Mouse (Mus musculus) kidney, adult 2 months (tissue): ENCODE results near the gene Cdsn. TPM values are rescaled to one million over a fixed set of nuclear protein-coding genes. Genes with fewer than 3 reads are reported as not detected.

Source experiments
- DNase-seq: peaks from one replicate; pipeline ENCODE4 v3.0.0; 2021
- H3K27ac ChIP-seq: fragments of 200-500 bp; 2 replicates; pipeline ENCODE4 v1.5.1; 2012; ENCODE audit warnings: low read depth, low read length, control low read depth, inconsistent platforms; ENCODE audit not compliant: insufficient read depth
- H3K27me3 ChIP-seq: fragments of 200-500 bp; replicated peaks from 2 replicates; pipeline ENCODE4 v1.6.1; 2012; ENCODE audit warnings: mild to moderate bottlenecking, moderate library complexity, low read length, inconsistent platforms; ENCODE audit not compliant: control insufficient read depth, insufficient read depth
- H3K36me3 ChIP-seq: fragments of 200-500 bp; 2 replicates; pipeline ENCODE4 v1.6.1; 2012; ENCODE audit warnings: mild to moderate bottlenecking, moderate library complexity, low read length, inconsistent platforms; ENCODE audit not compliant: control insufficient read depth, insufficient read depth
- H3K4me1 ChIP-seq: fragments of 200-500 bp; 2 replicates; pipeline ENCODE4 v1.6.1; 2011; ENCODE audit warnings: low read length; ENCODE audit not compliant: control insufficient read depth, insufficient read depth
- H3K4me3 ChIP-seq: fragments of 200-500 bp; 2 replicates; pipeline ENCODE4 v1.5.1; 2011; ENCODE audit warnings: mild to moderate bottlenecking, low read depth, low read length, control low read depth; ENCODE audit not compliant: insufficient read depth
- CTCF ChIP-seq: fragments of 200-500 bp; conservative IDR thresholded peaks from 2 replicates; pipeline ENCODE4 v1.5.1; 2011; ENCODE audit warnings: low read depth, mild to moderate bottlenecking, control low read depth, low read length, moderate library complexity, mixed read lengths; ENCODE audit not compliant: insufficient read depth, insufficient read length
- POLR2A ChIP-seq: fragments of 200-500 bp; IDR thresholded peaks from one replicate; pipeline ENCODE4 v1.6.1; 2011; ENCODE audit warnings: low read depth, low read length, control low read depth
- WGBS: fragments of 180-500 bp; shearing (Covaris S2); methylation state at CpG from one replicate; pipeline ENCODE4 v1.1.7; 2018; 5-methylcytosine and 5-hydroxymethylcytosine counted together
- polyA plus RNA-seq: library from polyadenylated mRNA; depleted of rRNA; stranded (reverse); fragments of >200 nt; gene quantifications from 2 replicates; pipeline ENCODE4 v1.2.3, GENCODE M21; 2012; rRNA removed

Cdsn gene
- polyA plus RNA-seq: 0.67 and 1.3 TPM in 2 replicates

DNA sequence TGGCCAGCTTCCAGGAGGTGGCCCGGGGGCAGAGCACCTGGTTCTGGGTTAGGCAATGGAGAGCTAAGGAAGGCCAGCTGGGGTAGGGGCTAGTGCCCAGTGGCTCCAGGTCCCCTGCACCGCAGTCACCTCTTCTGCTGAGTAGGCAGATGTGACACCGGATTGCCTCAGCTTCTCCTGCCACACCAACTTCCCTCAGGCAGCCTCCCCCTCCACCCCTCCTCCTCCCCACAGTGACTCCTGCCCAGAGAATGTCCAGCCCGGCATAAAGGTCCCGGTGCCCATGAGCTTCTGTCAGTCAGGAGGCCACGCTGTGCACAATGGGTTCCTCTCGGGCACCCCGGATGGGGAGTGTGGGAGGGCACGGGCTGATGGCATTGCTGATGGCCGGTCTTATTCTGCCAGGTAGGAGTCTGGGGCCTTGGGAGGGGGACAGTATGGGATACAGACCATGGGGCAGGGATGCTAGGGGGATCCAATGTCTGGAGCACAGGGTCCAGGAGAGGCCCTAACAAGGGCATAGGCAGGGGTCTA is at the start of gene Cdsn:
TSS of gene Cdsn (plus strand) at position 248 of the 534 bp plus-strand sequence.
- WGBS: 80% methylated on average over 10 of the region's 10 CpGs
- no peak for DNase-seq
- Histone ChIP-seq H3K4me1 (peaks cover 9% of the 10 kb centered on the region; the same call in 1 of the 2 replicates), H3K36me3 (no peaks in the 10 kb centered on the region), H3K4me3 (no peak within 1 kb of the TSS), H3K27ac (no peak within 1 kb of the TSS), H3K27me3 (no peaks in the 10 kb centered on the region)
- TF ChIP-seq POLR2A (no peak), CTCF (no peak)

GRCm38 (mm10) chr17:35502226-35502625 is 49.7 kb upstream of the Cdsn start:
- DNase-seq: no peak
- WGBS: 24% methylated on average over 6 of the region's 6 CpGs
- H3K4me1 ChIP-seq: no peaks in the 10 kb centered on the region
- H3K4me3 ChIP-seq: no peak overlapping the region
- TF ChIP-seq CTCF (no peak), POLR2A (no peak)
- no peak overlapping the region for H3K27ac ChIP-seq
- H3K36me3 ChIP-seq: no peaks in the 10 kb centered on the region
- H3K27me3 ChIP-seq: no peaks in the 10 kb centered on the region

DNA sequence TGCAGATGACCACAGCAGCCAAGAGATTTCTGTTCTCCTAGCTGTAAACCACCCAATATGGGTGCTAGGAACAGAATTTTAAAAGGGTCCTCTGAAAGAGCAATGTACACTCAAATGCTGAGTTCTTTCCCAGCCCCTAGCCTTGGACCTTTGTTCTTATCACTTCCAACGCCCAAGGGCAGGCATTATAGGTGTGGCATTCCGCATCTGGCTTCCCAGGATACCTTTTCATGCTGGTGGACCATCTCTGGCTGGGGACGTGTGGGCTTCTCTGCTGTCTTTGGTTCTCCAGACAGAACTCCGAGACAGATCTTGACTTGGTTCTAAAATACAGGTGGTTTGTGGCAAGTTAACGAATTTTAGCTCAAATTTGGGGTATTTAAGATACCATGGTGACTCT is 49.2 kb upstream of the Cdsn start:
- Histone ChIP-seq H3K4me3 (no peak overlapping the region), H3K4me1 (no peaks in the 10 kb centered on the region), H3K27ac (no peak overlapping the region), H3K36me3 (no peaks in the 10 kb centered on the region), H3K27me3 (no peaks in the 10 kb centered on the region)
- TF ChIP-seq CTCF (no peak), POLR2A (no peak)
- no peak for DNase-seq
- 79% methylated on average over 5 of the region's 5 CpGs for WGBS

DNA sequence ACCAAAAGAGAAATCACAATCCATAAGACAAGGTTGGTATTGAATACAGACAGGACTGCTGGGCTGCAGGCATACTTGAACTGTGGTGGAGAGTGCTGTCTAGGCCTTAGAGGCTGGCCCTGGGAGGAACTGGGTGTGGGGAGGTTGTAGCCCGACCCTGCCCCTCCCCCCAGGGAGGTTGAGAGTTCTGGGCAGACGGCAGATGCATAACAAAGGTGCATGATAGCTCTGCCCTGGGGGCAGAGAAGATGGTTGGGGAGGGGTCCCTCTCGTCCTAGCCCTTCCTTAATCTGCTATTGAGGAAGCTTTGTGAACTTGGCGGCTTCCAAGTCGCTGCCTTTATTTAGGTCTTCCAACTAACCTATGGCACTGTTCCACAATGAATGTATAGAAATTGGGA is 48.1 kb upstream of the Cdsn start:
- Histone ChIP-seq H3K36me3 (no peaks in the 10 kb centered on the region), H3K27ac (no peak overlapping the region), H3K27me3 (no peaks in the 10 kb centered on the region), H3K4me1 (no peaks in the 10 kb centered on the region), H3K4me3 (no peak overlapping the region)
- TF ChIP-seq CTCF: no peak
- no peak for TF ChIP-seq POLR2A
- 48% methylated on average over 5 of the region's 5 CpGs for WGBS
- no peak for DNase-seq

- DNase-seq: no peak
- H3K27me3 ChIP-seq: no peaks in the 10 kb centered on the region
- no peak overlapping the region for H3K27ac ChIP-seq
- TF ChIP-seq POLR2A (no peak), CTCF (no peak)
- H3K4me1 ChIP-seq: no peaks in the 10 kb centered on the region
- whole genome bisulfite sequencing: 54% methylated on average over 8 of the region's 8 CpGs
- H3K4me3 ChIP-seq: no peak overlapping the region
- H3K36me3 ChIP-seq: no peaks in the 10 kb centered on the region
Measured at GRCm38 (mm10) chr17:35504628-35505481, 47.1 kb upstream of the Cdsn start.

- TF ChIP-seq CTCF: no peak
- TF ChIP-seq POLR2A: no peak
- Histone ChIP-seq H3K36me3 (no peaks in the 10 kb centered on the region), H3K4me1 (no peaks in the 10 kb centered on the region), H3K4me3 (no peak within 1 kb of the TSS), H3K27me3 (no peaks in the 10 kb centered on the region), H3K27ac (no peak within 1 kb of the TSS)
- no peak for DNase-seq
- WGBS: 74% methylated on average over 13 of the region's 13 CpGs
Measured at GRCm38 (mm10) chr17:35505776-35506175, 46.2 kb upstream of the Cdsn start, which contains the start of gene Pou5f1. TSS of gene Pou5f1 (plus strand) at chr17:35506018.

DNA sequence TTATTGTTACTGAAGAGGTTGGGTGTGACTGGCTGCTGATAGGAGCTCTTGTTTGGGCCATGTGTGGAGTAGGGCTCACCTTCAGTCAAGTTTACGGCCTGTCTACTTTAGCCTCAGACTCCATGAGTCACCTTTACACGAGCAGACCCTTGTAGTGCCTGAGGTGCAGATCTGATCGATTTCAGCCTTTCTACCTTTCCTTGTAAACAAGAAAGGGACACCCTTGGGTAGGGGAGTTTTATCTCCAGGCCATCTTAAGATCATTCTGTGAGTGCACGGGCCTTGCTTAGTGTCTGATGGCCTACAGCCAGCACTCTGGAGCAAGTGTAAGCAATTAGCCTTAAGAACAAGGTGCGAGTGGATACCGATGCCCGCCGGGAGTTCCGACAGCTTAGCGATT is 45.0 kb upstream of the Cdsn start:
- Histone ChIP-seq H3K36me3 (no peaks in the 10 kb centered on the region), H3K27ac (no peak overlapping the region), H3K4me3 (no peak overlapping the region), H3K27me3 (no peaks in the 10 kb centered on the region), H3K4me1 (no peaks in the 10 kb centered on the region)
- 40% methylated on average over 10 of the region's 10 CpGs for WGBS
- DNase-seq: no peak
- TF ChIP-seq POLR2A: no peak
- TF ChIP-seq CTCF: no peak
